Mouse (Mus musculus): ENCODE measurements around the gene Wfdc11. TPM values are rescaled to one million over a fixed set of nuclear protein-coding genes. Genes with fewer than 3 reads are reported as not detected.
A peak's percentile ranks its signal among the peaks of the same experiment; 100 is the strongest.
"Not testable (repeated sequence)": the region's sequence is repeated elsewhere in the genome, so short reads cannot be mapped to it uniquely, and the experiment has no call there.

Gene Wfdc11
- total RNA-seq, 1 experiment from 2014 or later = not detected

GRCm38 (mm10) chr2:164655858-164656257, 18.0 kb downstream of the Wfdc11 start, which contains the start of gene Wfdc10:
Gene Wfdc10 (plus strand): TSS chr2:164656046.
- ATAC-seq (replicated peaks; ENCODE audit: insufficient number of reproducible peaks, low FRiP score, low TSS enrichment, poor library complexity, severe bottlenecking) = peak; percentile 79

GRCm38 (mm10) chr2:164641881-164642673, 31.8 kb downstream of the Wfdc11 start:
- ATAC-seq (replicated peaks; ENCODE audit: insufficient number of reproducible peaks, low FRiP score, low TSS enrichment, poor library complexity, severe bottlenecking) = no peak

- ATAC-seq (replicated peaks; ENCODE audit: insufficient number of reproducible peaks, low FRiP score, low TSS enrichment, poor library complexity, severe bottlenecking) = peak; percentile 95
Measured at GRCm38 (mm10) chr2:164641129-164641528, 32.8 kb downstream of the Wfdc11 start.

GRCm38 (mm10) chr2:164638696-164639095, 35.2 kb downstream of the Wfdc11 start, which contains the start of gene Wfdc16:
Gene Wfdc16 (minus strand): TSS chr2:164638796.
- ATAC-seq (replicated peaks; ENCODE audit: insufficient number of reproducible peaks, low FRiP score, low TSS enrichment, poor library complexity, severe bottlenecking) = no peak

GRCm38 (mm10) chr2:164635266-164635665, 38.6 kb downstream of the Wfdc11 start:
- ATAC-seq (replicated peaks; ENCODE audit: insufficient number of reproducible peaks, low FRiP score, low TSS enrichment, poor library complexity, severe bottlenecking) = no peak

GRCm38 (mm10) chr2:164621775-164622174, 52.1 kb downstream of the Wfdc11 start:
- no peak for ATAC-seq (replicated peaks; ENCODE audit: insufficient number of reproducible peaks, low FRiP score, low TSS enrichment, poor library complexity, severe bottlenecking)

- ATAC-seq (replicated peaks; ENCODE audit: insufficient number of reproducible peaks, low FRiP score, low TSS enrichment, poor library complexity, severe bottlenecking) = no peak
Measured at GRCm38 (mm10) chr2:164619050-164619449, 54.8 kb downstream of the Wfdc11 start.

- no peak for ATAC-seq (replicated peaks; ENCODE audit: insufficient number of reproducible peaks, low FRiP score, low TSS enrichment, poor library complexity, severe bottlenecking)
Measured at GRCm38 (mm10) chr2:164615386-164615785, 58.5 kb downstream of the Wfdc11 start.

- ATAC-seq (replicated peaks; ENCODE audit: insufficient number of reproducible peaks, low FRiP score, low TSS enrichment, poor library complexity, severe bottlenecking) = not testable (repeated sequence)
Measured at GRCm38 (mm10) chr2:164613471-164613870, 60.4 kb downstream of the Wfdc11 start, which contains the start of the genes Wfdc6b and Wfdc8. Gene Wfdc6b (plus strand): TSS chr2:164613522. Gene Wfdc8 (minus strand): TSS chr2:164613626.

Other genes starting within 250 kb of the Wfdc11 start
- gene Sdc4, start 230.2 kb downstream of the Wfdc11 start, total RNA-seq (2017) = 14.1 to 26.0 TPM (median 16.6 TPM) in 3 replicates
- 17.0 to 30.1 TPM (median 24.9 TPM) in 3 replicates for gene Sys1, start 217.1 kb downstream of the Wfdc11 start, total RNA-seq (2017)
- gene Gm20458, start 213.1 kb downstream of the Wfdc11 start, total RNA-seq (2017) = 4.9 TPM in 1 of 3 replicates, not detected in the others
- gene Trp53tg5, start 200.4 kb downstream of the Wfdc11 start, total RNA-seq (2017) = 0.68 TPM in 1 of 3 replicates, not detected in the others
- gene Dbndd2, start 188.0 kb downstream of the Wfdc11 start, total RNA-seq (2017) = 3.1 to 12.6 TPM (median 7.4 TPM) in 3 replicates
- gene Pigt, start 176.6 kb downstream of the Wfdc11 start, total RNA-seq (2017) = 12.6 to 37.4 TPM (median 13.3 TPM) in 3 replicates
- 1.4 TPM in 1 of 3 replicates, not detected in the others for gene Wfdc2, start 111.7 kb downstream of the Wfdc11 start, total RNA-seq (2017)
- gene Spint3, start 100.6 kb downstream of the Wfdc11 start, total RNA-seq (2017) = not detected in 3 replicates
- 0.87 TPM in 1 of 3 replicates, not detected in the others for gene Wfdc6a, start 88.6 kb downstream of the Wfdc11 start, total RNA-seq (2017)
- not detected in 3 replicates for gene Eppin, start 80.5 kb downstream of the Wfdc11 start, total RNA-seq (2017)
- gene Wfdc6b, start 60.6 kb downstream of the Wfdc11 start, total RNA-seq (2017) = not detected in 3 replicates
- not detected in 3 replicates for gene Wfdc8, start 60.5 kb downstream of the Wfdc11 start, total RNA-seq (2017)
- gene Wfdc16, start 35.3 kb downstream of the Wfdc11 start, total RNA-seq (2017) = not detected in 3 replicates
- gene Wfdc10, start 18.0 kb downstream of the Wfdc11 start, total RNA-seq (2017) = not detected in 3 replicates
- not detected in 3 replicates for gene Wfdc9, start 17.5 kb downstream of the Wfdc11 start, total RNA-seq (2017)
- gene Wfdc13, start 11.0 kb upstream of the Wfdc11 start, total RNA-seq (2017) = not detected in 3 replicates
- not detected in 3 replicates for gene Spint4, start 24.4 kb upstream of the Wfdc11 start, total RNA-seq (2017)
- not detected in 3 replicates for gene Spint5, start 41.2 kb upstream of the Wfdc11 start, total RNA-seq (2017)
- gene Wfdc3, start 71.8 kb upstream of the Wfdc11 start, total RNA-seq (2017) = not detected in 3 replicates
- gene Dnttip1, start 71.9 kb upstream of the Wfdc11 start, total RNA-seq (2017) = 18.2 to 23.6 TPM (median 20.1 TPM) in 3 replicates
- gene Ube2c, start 95.8 kb upstream of the Wfdc11 start, total RNA-seq (2017) = 2.7 to 5.1 TPM (median 3.5 TPM) in 3 replicates
- gene Tnnc2, start 105.9 kb upstream of the Wfdc11 start, total RNA-seq (2017) = not detected in 3 replicates
- 2.9 to 6.0 TPM (median 5.5 TPM) in 3 replicates for gene Snx21, start 111.7 kb upstream of the Wfdc11 start, total RNA-seq (2017)
- gene Acot8, start 130.8 kb upstream of the Wfdc11 start, total RNA-seq (2017) = 31.0 to 45.3 TPM (median 42.4 TPM) in 3 replicates
- gene Zswim3, start 131.0 kb upstream of the Wfdc11 start, total RNA-seq (2017) = 1.2 to 5.3 TPM (median 1.9 TPM) in 3 replicates
- 0.67 to 1.8 TPM (median 1.7 TPM) in 3 replicates for gene Zswim1, start 148.6 kb upstream of the Wfdc11 start, total RNA-seq (2017)
- gene Spata25, start 154.4 kb upstream of the Wfdc11 start, total RNA-seq (2017) = not detected in 3 replicates
- 283 to 459 TPM (median 330 TPM) in 3 replicates for gene Ctsa, start 158.8 kb upstream of the Wfdc11 start, total RNA-seq (2017)
- gene Neurl2, start 159.4 kb upstream of the Wfdc11 start, total RNA-seq (2017) = 0.97 to 3.0 TPM (median 2.3 TPM) in 3 replicates
- gene Pltp, start 183.6 kb upstream of the Wfdc11 start, total RNA-seq (2017) = 37.3 to 58.3 TPM (median 46.8 TPM) in 3 replicates
- 60.0 to 62.1 TPM (median 60.1 TPM) in 3 replicates for gene Pcif1, start 205.2 kb upstream of the Wfdc11 start, total RNA-seq (2017)
- gene Zfp335, start 237.7 kb upstream of the Wfdc11 start, total RNA-seq (2017) = 9.1 to 21.0 TPM (median 12.5 TPM) in 3 replicates

All from monocyte, adult 5-6 weeks (primary cell).